Mouse (Mus musculus): ENCODE data around the gene Sec23b.
"Not testable (repeated sequence)": the region's sequence is repeated elsewhere in the genome, so short reads cannot be mapped to it uniquely, and the experiment has no call there.

Gene Sec23b

DNA sequence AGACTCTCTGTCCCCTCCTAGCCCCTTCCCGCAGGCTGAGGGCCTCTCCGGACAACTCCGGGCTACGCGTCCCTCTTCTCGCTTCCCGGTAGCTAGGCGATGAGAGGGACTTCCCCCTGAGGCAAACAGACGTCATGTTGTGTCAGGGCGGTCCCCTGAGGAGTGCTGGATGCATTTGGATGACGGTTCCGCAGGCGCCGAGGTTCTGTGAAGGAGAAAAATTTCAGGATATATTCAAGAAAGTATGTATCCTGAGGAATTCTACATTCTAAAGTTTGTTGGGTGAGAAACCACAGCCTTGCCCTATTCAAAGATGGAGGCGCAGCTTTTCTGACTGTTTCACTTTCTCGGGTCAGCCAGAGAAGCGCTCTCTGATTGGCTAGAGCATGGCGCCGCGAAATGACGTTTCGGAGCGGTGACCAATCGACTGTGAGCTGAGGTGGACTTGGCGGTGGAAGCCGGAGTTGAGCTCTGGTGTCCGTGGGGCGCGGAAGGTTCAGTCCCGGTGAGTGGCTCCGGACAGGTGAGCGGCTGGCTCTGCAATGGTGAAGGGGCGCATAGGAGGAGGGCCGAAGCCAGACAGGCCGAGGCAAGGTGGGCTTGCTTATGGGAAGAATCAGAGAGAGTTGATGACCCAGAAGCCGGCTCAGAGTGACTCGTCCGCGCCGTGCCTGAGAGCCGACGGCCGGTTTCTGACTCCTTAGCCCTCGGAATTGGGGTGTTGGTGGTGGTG lies at the start of gene Sec23b:
Gene Sec23b, plus strand, starts transcription at position 410 of the 733 bp plus-strand sequence.
- DNase-seq (ENCODE audit: low spot score) = peak; percentile 85

DNA sequence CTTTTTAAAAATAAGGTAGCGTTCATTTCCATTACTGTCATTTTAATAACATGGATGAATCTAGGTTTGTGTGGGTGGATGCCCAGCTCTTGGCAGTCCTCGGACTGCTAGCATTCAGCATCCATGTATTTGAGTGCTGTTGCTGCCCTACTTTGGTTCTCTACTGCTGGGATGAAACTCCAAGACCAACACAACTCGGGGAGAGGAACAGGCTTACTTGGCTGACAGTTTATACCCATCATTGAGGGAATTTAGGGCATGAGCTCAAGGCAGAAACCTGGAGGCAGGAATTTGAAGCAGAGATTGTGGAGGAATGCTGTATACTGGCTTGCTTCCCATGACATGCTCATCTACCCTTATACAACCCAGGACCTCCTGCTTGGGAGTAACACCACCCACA lies 41.4 kb upstream of the Sec23b start:
- DNase-seq (ENCODE audit: low spot score) = no peak

DNA sequence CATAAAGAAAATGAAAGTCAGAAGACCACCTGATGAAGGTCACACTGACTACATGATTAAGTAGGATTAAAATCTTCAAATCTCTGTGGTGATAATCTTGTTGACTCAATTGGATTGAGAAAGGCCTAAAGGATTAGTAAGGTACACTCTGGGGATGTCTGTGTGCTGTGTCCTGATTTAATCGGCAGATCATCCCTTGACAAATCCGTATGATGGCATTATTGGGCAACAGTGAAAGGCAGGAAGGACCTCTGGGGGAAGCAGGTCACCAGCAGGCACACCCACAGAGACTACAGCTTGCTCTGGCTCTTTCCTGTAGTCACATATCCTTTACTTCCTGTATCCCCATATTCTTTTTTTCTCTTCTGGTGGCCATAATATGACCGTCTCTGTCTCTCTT lies 36.3 kb upstream of the Sec23b start:
- DNase-seq (ENCODE audit: low spot score) = no peak

DNA sequence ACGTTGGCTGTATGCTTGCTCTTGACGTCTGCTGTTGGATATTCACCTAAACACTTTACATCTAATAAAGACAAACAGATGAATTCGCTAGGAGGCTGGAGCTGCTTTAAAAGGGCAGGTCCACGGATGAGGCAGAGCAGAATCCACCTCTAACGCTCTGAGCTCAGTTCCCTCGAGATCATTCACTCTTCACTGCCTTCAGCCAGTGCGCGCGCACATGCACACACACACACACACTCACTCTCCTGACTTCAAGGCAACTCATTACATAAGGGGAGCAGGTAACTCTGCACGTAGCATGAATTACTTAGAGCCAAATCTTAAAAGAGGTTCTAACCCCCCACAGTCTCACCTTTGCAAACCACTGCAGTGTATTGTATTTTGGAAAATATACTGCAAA lies 30.2 kb upstream of the Sec23b start:
- no peak for DNase-seq (ENCODE audit: low spot score)

DNA sequence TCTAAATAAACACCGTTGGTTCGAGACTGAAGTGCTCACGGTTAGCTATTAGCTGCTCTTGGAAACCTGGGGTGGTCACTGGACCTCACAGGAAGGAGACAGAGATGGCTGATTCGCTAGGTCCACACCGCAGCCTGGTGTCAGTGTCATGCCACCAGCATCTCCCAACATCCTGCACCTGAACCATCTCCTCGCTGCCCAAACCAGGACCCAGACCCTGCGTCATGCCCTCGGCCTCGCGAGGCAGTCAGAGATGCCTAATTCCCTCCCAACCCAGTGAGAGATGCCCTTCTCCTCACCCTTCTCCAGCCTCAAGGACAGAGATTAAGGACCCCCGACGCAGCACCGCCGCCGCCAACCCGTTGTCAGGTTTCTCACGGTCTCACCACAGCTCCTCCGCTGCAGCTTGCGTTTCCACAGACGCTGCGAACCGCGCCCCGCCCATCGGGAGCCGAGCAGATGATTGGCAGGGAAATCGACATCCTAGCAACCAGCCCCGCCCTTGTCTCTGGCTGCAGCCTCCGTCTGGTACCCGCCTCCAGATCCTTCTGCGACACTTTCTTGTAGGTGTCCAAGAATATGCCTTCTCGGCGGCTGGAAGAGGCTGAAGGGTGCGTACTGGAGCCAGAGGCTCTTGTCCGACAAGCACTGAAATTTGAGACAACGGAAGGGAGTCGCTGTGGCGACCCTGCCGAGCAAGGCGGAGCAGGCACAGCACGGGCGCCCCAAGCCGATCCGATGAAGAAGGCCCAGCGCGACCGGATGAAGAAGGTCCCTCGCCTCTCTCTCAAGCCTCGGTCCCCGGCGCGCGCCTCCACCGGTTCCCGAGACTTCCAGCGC lies 28.8 kb upstream of the Sec23b start, which contains the start of the genes Dzank1 and Polr3f:
Gene Dzank1, minus strand, starts transcription at position 434 of the 840 bp plus-strand sequence.
Gene Polr3f, plus strand, starts transcription at position 738 of the 840 bp plus-strand sequence.
- peak; percentile 93 for DNase-seq (ENCODE audit: low spot score)

DNA sequence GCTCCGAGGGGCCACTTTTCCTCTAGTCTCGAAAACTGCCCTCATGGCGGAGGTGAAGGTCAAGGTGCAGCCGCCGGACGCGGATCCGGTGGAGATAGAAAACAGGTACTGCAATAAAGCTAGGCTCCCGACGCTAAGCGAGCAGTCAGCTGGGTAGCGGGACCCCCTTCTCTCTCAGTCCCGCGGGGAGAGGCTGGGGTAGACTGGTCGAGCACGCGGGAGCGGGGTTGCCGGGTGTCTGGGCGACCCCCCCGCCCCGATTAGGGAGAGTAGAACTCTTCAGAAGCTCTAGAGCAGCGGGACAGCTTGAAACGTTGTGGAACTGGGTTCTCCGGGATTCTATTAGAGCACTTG lies 28.2 kb upstream of the Sec23b start:
- no peak for DNase-seq (ENCODE audit: low spot score)

DNA sequence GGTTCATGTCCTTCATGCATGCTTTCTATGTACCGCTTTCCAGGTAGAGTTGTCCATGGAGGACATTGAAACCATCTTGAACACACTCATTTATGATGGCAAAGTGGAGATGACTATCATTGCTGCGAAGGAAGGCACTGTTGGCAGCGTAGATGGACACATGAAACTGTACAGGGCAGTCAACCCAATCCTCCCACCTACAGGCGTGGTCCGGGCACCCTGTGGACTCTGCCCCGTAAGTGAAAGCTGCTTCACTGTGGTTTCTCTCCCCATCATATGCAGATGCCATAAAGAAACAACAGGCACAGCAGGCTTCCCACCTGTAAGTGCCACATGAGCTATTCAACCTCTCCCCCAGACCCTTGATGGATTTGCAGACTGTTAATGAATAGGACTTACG lies 18.9 kb upstream of the Sec23b start:
- no peak for DNase-seq (ENCODE audit: low spot score)

DNA sequence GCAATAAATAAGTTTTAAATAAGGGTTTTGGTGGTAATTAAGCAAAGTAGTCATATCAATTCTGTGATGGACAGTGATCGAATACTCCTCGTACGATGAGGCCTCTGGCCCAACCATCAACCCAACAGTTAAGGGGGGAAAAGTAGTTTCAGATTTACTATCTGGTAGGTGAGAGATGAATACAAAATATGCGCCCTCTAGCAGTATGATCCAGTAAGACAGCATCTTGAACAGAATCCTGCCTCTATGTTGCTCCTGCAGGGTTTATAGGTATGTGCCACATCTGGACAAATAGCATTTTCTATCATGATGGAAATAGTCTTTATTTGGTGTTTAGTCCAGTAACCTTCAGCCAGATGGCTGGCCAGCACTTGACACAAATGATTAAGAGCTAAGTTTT lies 14.8 kb upstream of the Sec23b start:
- no peak for DNase-seq (ENCODE audit: low spot score)

DNA sequence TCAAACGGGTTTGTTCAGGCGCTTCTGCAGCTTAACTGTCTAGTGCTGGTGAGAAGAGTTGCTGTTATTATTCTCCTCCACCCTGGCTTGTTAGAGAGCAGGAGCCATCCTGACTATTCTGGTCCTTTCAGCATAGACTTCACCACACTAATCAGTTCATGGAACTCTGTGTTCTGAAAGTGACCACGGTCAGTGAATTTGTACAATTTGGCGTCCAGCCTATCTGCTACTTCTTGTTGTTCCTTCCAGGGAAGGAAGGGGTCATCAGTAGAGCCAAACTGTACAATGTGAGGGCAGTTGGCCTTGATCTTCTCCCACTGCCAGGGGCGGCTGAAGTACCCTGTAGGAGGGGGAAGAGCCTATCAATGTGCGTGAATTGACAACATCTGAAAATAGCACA lies 12.4 kb upstream of the Sec23b start:
- no peak for DNase-seq (ENCODE audit: low spot score)

DNA sequence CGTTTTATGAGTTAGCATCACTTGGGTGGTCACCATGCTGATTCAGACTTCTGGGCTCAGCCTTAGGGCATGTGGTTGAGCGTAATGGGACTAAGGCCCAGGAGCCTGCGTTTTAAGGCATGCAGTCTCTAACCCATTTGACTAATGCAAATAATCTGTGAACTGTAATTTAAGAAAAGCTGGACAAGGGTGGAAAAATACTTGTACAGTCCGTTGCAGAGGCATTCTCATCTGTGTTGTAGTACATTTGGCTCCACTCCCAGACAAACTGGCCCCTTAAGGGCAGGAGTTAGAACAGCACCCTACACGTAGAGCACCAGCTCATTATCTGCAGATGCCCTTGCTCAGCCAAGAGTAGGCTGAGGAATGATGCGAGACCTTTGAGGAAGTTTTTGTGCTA lies 11.4 kb upstream of the Sec23b start:
- DNase-seq (ENCODE audit: low spot score) = no peak

DNA sequence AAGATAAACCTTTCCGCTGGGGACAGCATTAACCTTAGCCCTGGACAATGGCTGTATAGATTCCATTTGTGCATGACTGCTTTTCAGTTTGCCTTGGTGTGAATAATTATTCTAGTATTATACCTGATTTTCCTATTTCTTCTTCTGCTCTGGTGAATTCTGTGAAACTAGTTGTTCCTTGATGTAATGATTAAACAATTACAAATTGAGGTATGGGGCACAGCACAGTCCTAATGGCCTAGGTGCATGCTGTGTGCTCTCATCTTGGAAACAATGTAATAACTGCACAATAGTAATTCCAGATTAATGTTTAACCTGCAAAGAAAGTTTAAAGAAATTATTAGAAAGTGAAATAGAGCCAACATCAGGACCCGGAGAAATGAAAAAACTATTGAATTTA lies 11.0 kb upstream of the Sec23b start:
- DNase-seq (ENCODE audit: low spot score) = no peak

DNA sequence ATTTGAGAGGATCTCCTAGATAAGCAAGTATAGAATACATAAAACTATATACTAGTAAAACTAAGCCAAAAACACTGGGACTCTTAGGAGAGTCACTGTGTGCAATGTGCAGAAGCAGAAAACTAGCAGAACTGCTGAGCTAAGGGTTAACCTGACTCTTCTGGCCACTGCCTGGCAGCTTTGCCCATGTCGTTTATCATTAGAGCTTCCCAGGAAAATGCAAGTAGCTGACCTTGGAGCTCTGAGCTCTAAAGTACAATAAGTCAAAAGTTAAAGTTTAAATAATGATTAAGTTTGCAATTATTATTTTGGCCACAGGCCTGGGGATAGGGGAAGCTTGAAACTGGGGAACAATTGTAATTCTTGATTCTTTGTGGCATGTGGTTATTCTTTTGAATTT lies 10.5 kb upstream of the Sec23b start:
- no peak for DNase-seq (ENCODE audit: low spot score)

DNA sequence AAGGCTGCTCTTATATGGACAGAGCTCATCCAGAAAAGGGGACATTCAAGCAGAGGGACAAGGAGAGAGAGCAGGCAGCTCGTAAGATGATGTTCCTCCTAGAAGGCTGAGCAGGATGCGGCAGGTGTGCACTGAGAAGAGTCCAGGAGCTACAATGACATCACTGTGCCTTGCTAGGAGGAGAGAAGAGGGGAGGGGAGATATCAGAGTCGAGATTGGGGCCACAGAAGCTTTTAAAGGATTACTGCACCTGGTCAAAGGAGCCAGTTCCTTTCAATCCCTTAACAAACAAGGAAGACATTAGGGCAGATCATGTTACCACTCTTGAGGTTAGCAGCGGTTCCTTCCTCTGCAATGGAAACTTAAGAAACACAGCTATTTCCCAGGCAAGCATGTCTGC lies 8.5 kb upstream of the Sec23b start:
- DNase-seq (ENCODE audit: low spot score) = no peak

DNA sequence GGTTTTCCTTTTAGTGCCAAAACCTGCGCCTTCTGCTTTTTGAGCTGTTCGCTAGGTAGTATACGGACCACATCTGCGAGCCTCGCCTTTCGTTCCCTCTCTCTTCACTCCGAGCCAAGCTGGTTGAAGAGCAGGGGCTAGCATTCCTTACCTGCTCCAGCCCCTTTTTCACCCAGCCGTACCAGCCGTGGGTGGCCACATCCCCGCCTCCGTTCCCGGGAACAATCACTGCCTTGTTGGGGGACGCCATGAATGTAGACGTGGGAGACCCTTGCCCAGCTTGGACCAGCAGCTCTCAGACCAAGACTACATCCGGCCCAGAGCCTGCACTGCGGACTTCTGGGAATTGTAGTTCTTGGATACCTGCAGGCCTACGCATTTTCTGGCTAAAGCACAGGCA lies 5.5 kb upstream of the Sec23b start, which contains the start of gene Rbbp9:
Gene Rbbp9, minus strand, starts transcription at position 341 of the 400 bp plus-strand sequence.
- no peak for DNase-seq (ENCODE audit: low spot score)

DNA sequence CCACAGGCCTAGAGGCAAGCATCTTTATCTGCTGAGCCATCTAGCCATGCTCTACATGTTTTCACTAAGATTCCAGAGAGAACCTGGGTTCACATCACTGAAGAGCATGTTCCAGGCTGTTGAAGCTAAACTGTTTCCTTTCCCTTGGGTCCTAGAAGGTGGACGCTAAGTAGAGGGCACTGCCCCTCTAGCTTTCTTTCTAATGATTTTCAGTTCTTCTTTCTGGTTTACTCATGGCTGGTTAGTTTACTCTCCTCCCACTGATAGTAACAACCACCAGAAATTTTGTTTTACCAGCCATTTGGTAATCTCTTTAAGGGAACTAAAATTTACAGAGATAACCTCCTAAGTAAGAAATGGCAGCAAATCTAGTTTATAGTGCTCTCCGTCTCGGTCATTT lies 2.1 kb upstream of the Sec23b start:
- DNase-seq (ENCODE audit: low spot score) = no peak

DNA sequence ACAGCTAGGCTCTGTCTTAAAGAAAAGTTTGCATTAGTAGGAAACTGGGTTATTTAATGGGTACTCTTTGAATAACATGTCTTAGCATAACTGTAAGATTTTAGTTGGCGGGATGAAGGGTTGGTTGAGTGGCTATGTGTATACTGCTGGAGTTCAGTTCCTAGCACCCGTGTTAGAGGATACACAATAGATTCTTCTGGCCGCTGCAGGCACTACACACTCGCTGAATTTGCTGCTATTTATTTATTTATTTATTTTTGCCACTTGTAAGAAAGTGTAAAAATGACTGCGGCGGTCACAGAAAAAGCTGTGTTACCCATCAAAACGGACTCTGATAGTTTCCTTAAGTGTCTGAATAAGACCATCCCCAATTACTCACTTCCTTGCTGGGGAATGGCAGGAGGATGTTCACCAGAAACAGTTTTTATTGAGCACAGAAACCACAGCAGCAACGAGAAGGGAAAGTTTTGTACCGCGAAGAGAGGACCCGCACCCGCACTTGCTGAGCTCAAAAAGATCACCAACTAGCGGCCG lies 676 bp upstream of the Sec23b start:
- no peak for DNase-seq (ENCODE audit: low spot score)

DNA sequence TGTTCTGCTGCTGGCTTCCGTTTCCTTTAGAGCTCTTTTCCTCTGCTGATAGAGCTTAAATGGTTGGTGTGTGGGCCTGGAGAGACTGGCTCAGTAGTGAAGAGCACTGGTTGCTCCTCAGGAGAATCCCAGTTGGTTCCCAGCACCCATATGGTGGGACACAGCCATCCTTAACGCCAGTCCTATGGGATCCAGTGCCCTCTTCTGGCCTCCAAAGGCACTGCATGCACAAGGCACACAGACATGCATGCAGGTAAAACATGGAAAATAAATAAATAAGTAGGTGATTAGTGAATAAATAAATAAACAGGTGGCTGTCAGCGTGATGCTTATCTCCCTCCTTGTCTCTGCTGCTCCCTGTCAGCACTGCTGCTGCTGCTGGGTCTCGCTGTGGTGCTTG lies 32.7 kb downstream of the Sec23b start:
- DNase-seq (ENCODE audit: low spot score) = no peak

DNA sequence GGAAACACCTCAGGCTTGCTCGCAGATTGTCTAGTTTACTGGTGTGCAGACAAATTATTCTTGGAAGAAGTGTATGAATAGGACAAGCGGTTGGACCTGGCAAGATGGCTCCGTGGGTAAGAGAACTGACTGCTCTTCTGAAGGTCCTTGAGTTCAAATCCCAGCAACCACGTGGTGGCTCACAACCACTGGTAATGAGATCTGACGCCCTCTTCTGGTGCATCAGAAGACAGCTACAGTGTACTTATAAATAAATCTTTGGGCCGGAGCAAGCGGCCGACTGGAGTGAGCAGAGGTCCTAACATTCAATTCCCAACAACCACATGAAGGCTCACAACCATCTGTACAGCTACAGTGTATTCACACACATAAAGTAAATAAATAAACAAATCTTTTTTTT lies 37.0 kb downstream of the Sec23b start:
- not testable (repeated sequence) for DNase-seq (ENCODE audit: low spot score)

DNA sequence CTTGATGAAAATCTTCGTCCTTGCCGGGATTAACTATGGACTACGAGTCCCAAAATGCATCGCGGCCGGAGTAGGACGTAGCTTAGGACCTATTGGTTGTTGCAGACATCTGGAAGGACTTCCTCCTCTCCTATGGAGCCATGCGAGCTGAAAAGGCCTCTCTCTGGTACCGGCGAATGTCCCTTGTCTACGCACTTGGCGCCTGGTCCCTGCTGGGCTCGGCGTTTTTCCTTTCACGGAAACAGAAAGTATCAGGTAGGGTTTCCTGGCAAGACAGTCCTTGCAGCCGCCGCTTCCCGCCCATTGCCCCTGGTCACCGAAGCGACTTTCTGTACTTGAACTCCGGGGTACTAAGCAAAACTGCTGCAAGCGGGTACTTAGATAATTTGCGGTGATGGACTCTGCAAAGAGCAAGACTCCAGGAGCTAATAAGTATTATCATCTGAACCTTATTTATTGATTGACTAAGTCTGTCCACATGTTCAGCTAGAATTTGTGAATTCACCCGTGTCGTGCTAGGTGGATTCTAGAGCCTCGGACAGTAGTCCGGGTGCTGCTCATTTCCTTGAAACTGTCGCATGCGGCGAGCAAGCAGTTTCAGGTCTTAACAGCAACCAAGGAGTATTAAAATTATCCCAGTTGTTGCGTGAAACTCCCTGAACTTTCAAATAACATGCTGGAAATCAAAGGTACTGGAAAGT lies 38.1 kb downstream of the Sec23b start, which contains the start of gene Smim26:
Gene Smim26, plus strand, starts transcription at position 104 of the 701 bp plus-strand sequence.
- DNase-seq (ENCODE audit: low spot score) = peak; percentile 47

DNA sequence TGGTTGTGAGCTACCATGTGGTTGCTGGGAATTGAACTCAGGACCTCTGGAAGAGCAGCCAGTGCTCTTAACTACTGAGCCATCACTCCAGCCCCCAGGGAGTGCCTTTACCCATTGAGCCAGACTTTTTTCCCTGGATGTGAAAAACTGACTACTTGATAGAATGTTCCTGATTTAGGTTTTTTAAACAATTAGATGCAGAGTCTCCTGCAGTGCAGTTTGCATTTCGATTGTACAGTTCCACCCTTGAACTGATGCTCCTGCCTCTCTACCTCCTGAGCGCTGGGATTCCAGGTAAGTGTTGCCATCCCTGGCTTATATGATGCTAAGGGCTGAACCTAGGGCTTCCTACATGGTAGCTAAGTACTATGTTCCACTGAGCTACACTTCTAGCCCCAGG lies 42.0 kb downstream of the Sec23b start:
- DNase-seq (ENCODE audit: low spot score) = no peak

DNA sequence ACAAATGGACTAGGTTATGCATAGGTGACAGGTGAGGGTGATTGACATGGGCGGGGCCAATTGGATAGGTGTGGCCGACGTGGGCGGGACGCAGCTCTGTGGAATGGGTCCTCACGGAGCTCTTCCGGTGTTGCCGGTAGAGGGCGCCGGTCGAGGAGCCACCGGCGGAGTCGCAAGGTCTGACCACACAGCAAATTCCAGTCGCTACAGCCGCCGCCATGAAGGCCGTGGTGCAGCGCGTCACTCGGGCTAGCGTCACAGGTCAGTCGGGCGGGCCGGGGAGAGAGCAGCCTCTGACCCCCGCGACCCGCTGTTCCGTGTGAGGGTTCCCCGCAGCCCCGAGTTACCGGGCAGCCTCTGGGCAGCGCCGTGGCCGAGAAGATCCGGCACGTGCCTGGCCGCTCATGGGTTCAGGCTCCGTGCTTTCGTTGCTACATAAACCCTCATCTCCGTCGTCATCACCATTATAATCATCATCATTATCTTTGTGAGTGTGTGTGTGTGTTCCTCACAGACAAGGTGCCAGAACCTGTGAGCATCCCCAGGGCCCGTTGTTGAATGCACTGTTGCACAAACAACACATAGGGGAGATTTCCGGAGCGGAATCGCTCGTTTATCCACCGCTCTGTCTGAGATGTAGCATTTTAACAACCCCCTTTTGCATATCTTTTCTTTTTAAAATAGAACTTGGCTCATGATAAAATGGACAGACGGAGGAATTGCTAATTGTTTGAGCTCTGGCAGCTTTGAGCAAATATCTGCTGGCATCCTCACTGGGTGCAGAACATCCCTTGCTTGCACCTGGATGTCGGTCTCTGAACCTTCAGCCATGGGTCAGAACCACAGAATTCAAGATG lies 44.0 kb downstream of the Sec23b start, which contains the start of gene Dtd1:
Gene Dtd1, plus strand, starts transcription at position 67 of the 857 bp plus-strand sequence.
- DNase-seq (ENCODE audit: low spot score) = peak; percentile 80
